Mouse (Mus musculus) thymus, adult 2 months (tissue): Measurements from ENCODE around the gene Cs.

ENCODE experiments used
- CTCF ChIP-seq: fragments of 200-500 bp; IDR thresholded peaks from 2 replicates; pipeline ENCODE4 v1.5.1; 2012; ENCODE audit warnings: mild to moderate bottlenecking, control low read depth, low read length, moderate library complexity, borderline replicate concordance; ENCODE audit not compliant: control insufficient read depth, poor library complexity, insufficient read depth; ENCODE audit errors: extremely low read depth
- POLR2A ChIP-seq: fragments of 200-500 bp; IDR thresholded peaks from 2 replicates; pipeline ENCODE4 v1.6.1; 2012; ENCODE audit warnings: mild to moderate bottlenecking, low read length, control low read depth, moderate library complexity; ENCODE audit not compliant: control insufficient read depth, poor library complexity, insufficient read depth; ENCODE audit errors: extremely low read depth

- TF ChIP-seq POLR2A (no peak), CTCF (no peak)
Measured at GRCm38 (mm10) chr10:128370021-128370420, 32.5 kb downstream of the Cs start.
